Mouse (Mus musculus) heart, adult 2 months (tissue): ENCODE measurements around the gene Tiam1. TPM values are rescaled to one million over a fixed set of nuclear protein-coding genes. Genes with fewer than 3 reads are reported as not detected.

Source experiments
- DNase-seq, 2 experiments: peaks; one replicate each; pipeline ENCODE4 v3.0.0; 2021
- H3K27ac ChIP-seq: fragments of 200-600 bp; 2 replicates; pipeline ENCODE4 v1.8.1; 2022
- H3K27me3 ChIP-seq: fragments of 200-500 bp; 2 replicates; pipeline ENCODE4 v1.6.1; 2012; ENCODE audit warnings: mild to moderate bottlenecking, low read length, inconsistent platforms, mixed read lengths; ENCODE audit not compliant: control insufficient read depth, insufficient read depth
- H3K36me3 ChIP-seq: fragments of 200-500 bp; 2 replicates; pipeline ENCODE4 v1.6.1; 2012; ENCODE audit warnings: low read length, inconsistent platforms; ENCODE audit not compliant: control insufficient read depth, insufficient read depth
- H3K4me1 ChIP-seq: fragments of 200-500 bp; 2 replicates; pipeline ENCODE4 v1.6.1; 2011; ENCODE audit warnings: low read length; ENCODE audit not compliant: control insufficient read depth, insufficient read depth
- H3K4me3 ChIP-seq: fragments of 200-600 bp; 2 replicates; pipeline ENCODE4 v1.8.1; 2022
- H3K79me2 ChIP-seq: fragments of 200-500 bp; replicated peaks from 2 replicates; pipeline ENCODE4 v1.6.1; 2012; ENCODE audit warnings: mild to moderate bottlenecking, inconsistent platforms, low read length, moderate library complexity, mixed read lengths; ENCODE audit not compliant: control insufficient read depth, insufficient read depth
- H3K9ac ChIP-seq: fragments of 200-500 bp; 2 replicates; pipeline ENCODE4 v1.6.1; 2012; ENCODE audit warnings: low read depth, mild to moderate bottlenecking, control low read depth, inconsistent platforms, low read length, mixed read lengths
- CTCF ChIP-seq: fragments of 200-600 bp; IDR thresholded peaks from 2 replicates; pipeline ENCODE4 v1.8.1; 2022; ENCODE audit warnings: antibody characterized with exemption, mild to moderate bottlenecking, moderate library complexity
- EP300 ChIP-seq: fragments of 200-500 bp; IDR thresholded peaks from 2 replicates; pipeline ENCODE4 v1.6.1; 2011; ENCODE audit warnings: low read depth, low read length, control low read depth; ENCODE audit not compliant: insufficient read depth
- POLR2A ChIP-seq: fragments of 200-500 bp; IDR thresholded peaks from 2 replicates; pipeline ENCODE4 v1.6.1; 2011; ENCODE audit warnings: mild to moderate bottlenecking, low read depth, low read length, control low read depth; ENCODE audit not compliant: insufficient read depth
- WGBS: fragments of 180-500 bp; shearing (Covaris S2); methylation state at CpG from one replicate; pipeline ENCODE4 v1.1.7; 2018; 5-methylcytosine and 5-hydroxymethylcytosine counted together
- intact Hi-C: fragments of 180-260 bp; cut with DNase I; formaldehyde crosslinking; loops from one replicate; pipeline ENCODE4 v1.15.1; 2025
- polyA plus RNA-seq: library from polyadenylated mRNA; depleted of rRNA; stranded (reverse); fragments of >200 nt; gene quantifications from 2 replicates; pipeline ENCODE4 v1.2.3, GENCODE M21; 2012
- total RNA-seq, 2 experiments: library from RNA; stranded (reverse); gene quantifications; 2 replicates each; pipeline ENCODE4 v1.2.3; 2021

Tiam1 gene
- total and polyA plus RNA-seq, 3 experiments = 2.3 to 7.9 (median 4.4) TPM

- TF ChIP-seq POLR2A (no peak), CTCF (no peak), EP300 (no peak)
- Histone ChIP-seq H3K27me3 (no peaks in the 10 kb centered on the region), H3K4me3 (no peak overlapping the region), H3K4me1 (no peaks in the 10 kb centered on the region), H3K9ac (no peak overlapping the region), H3K36me3 (no peaks in the 10 kb centered on the region), H3K79me2 (no peaks in the 10 kb centered on the region), H3K27ac (no peak overlapping the region)
- 67% methylated on average over 6 of the region's 6 CpGs for WGBS
- no peak for DNase-seq
- intact Hi-C loops = no loop called here
Observed at GRCm38 (mm10) chr16:90123091-90123490, 20.5 kb downstream of the Tiam1 start.

DNA sequence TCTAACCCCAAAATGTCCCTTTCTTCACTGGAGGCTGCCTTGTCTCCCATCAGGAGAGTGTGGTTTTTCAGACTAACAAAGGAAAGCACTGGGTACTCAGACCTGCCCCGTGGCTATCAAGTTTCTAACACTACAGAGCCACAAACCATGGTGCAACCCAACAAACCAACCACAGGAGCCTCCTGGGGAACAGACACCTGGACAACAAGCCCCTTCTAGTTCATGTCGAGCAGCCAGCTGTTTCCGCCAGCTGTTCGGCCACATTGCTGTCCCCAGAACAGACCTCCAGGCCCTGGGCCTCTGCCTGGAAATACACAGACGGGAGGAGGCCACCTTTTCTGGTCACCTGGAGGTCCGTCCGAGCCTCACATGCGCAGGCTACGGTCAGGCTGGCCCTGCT lies 21.1 kb downstream of the Tiam1 start:
- no peak for DNase-seq
- Histone ChIP-seq H3K27ac (no peak overlapping the region), H3K9ac (no peak overlapping the region), H3K36me3 (no peaks in the 10 kb centered on the region), H3K79me2 (no peaks in the 10 kb centered on the region), H3K4me1 (no peaks in the 10 kb centered on the region), H3K27me3 (no peaks in the 10 kb centered on the region), H3K4me3 (no peak overlapping the region)
- intact Hi-C loops = no loop called here
- no peak for TF ChIP-seq POLR2A
- TF ChIP-seq CTCF = no peak
- no peak for TF ChIP-seq EP300
- WGBS = 85% methylated on average over 9 of the region's 9 CpGs

DNA sequence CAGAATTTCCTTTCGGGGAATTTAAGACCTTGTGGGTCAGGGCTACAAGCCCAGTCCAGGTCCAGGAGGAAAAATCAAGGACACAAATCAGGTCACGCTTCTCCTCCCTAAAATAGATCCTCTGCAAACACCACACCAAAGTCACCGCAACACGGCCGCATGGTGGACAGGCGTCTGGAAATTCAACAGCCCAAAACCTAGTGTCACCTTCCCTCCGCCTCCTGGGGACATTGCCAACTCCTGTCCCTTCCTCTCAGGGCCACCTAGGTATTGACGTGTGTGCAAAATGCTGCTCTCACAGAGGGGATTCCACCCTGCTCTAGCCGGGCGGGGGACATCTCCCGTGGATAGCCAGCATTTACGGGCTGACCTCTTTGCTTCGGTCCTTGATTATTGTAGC lies 21.8 kb downstream of the Tiam1 start:
- TF ChIP-seq CTCF (no peak), EP300 (no peak), POLR2A (no peak)
- 63% methylated on average over 13 of the region's 13 CpGs for WGBS
- intact Hi-C loops = no loop called here
- H3K36me3 ChIP-seq = no peaks in the 10 kb centered on the region
- no peaks in the 10 kb centered on the region for H3K27me3 ChIP-seq
- DNase-seq = peak in 1 of 2 experiments; percentile 20
- H3K27ac ChIP-seq = no peak overlapping the region
- no peak overlapping the region for H3K4me3 ChIP-seq
- no peak overlapping the region for H3K9ac ChIP-seq
- H3K4me1 ChIP-seq = no peaks in the 10 kb centered on the region
- no peaks in the 10 kb centered on the region for H3K79me2 ChIP-seq

GRCm38 (mm10) chr16:90119969-90120368 lies 23.6 kb downstream of the Tiam1 start:
- DNase-seq = no peak
- TF ChIP-seq POLR2A (no peak), EP300 (no peak), CTCF (peak; percentile 63)
- intact Hi-C loops = no loop called here
- Histone ChIP-seq H3K9ac (no peak overlapping the region), H3K36me3 (no peaks in the 10 kb centered on the region), H3K27me3 (no peaks in the 10 kb centered on the region), H3K4me1 (no peaks in the 10 kb centered on the region), H3K79me2 (no peaks in the 10 kb centered on the region), H3K4me3 (no peak overlapping the region), H3K27ac (no peak overlapping the region)
- WGBS = 97% methylated on average over 4 of the region's 4 CpGs

DNA sequence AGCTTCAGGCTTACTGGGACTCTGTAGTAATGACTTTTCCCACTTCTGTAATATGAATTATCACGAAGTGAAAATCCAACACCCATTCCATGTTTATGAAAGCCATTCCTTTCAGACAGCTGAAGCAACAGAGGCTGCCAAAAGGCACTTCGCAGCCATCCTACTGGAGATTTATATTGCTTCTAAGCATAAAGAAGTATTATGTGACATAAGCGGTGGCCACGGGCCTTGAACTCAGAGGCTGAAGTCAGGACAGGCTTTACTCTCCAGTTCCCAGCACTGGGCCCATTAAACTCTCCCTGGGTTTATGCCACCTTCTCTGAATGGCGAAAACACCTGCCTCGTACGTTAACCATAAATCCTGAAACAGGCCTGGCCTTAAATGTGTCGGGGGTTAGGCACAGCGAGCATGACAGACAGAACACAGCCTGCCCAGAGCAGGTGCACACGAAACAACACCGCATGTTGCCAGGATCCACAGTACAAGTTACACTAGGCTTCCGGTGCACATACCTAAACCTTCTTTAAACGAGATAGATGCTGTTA lies 26.9 kb downstream of the Tiam1 start:
- intact Hi-C loops = no loop called here
- Histone ChIP-seq H3K27ac (no peak overlapping the region), H3K36me3 (no peaks in the 10 kb centered on the region), H3K9ac (no peak overlapping the region), H3K4me1 (no peaks in the 10 kb centered on the region), H3K79me2 (no peaks in the 10 kb centered on the region), H3K4me3 (no peak overlapping the region), H3K27me3 (no peaks in the 10 kb centered on the region)
- TF ChIP-seq EP300 (no peak), CTCF (no peak), POLR2A (no peak)
- DNase-seq = no peak
- WGBS = 85% methylated on average over 13 of the region's 13 CpGs

- no peaks in the 10 kb centered on the region for H3K27me3 ChIP-seq
- peak; percentile 38 to 56 for DNase-seq
- intact Hi-C loops = no loop called here
- no peak overlapping the region for H3K9ac ChIP-seq
- H3K79me2 ChIP-seq = no peaks in the 10 kb centered on the region
- no peak overlapping the region for H3K4me3 ChIP-seq
- H3K4me1 ChIP-seq = no peaks in the 10 kb centered on the region
- 72% methylated on average over 11 of the region's 11 CpGs for WGBS
- H3K27ac ChIP-seq = no peak overlapping the region
- TF ChIP-seq POLR2A (no peak), CTCF (no peak), EP300 (no peak)
- H3K36me3 ChIP-seq = no peaks in the 10 kb centered on the region
Observed at GRCm38 (mm10) chr16:90112577-90113155, 30.9 kb downstream of the Tiam1 start.
